Mouse (Mus musculus) layer of hippocampus, adult 2 months (tissue): ENCODE measurements at regions not wholly inside any gene's neighbourhood (a gene's known extent, or its start where the extent isn't known, plus 50 kb on each side); places are given as distances from the start of the nearest gene placed in this dataset.
"Not testable (repeated sequence)": the region's sequence is repeated elsewhere in the genome, so short reads cannot be mapped to it uniquely, and the experiment has no call there.

Experiments used
- DNase-seq, 2 experiments: peaks; one replicate each; pipeline ENCODE4 v3.0.0; 2022; ENCODE audit warnings: low spot score in 2 of 2
- H3K27ac ChIP-seq: fragments of 200-600 bp; 2 replicates; pipeline ENCODE4 v1.8.1; 2022
- H3K4me3 ChIP-seq: fragments of 200-600 bp; 2 replicates; pipeline ENCODE4 v1.8.1; 2022; ENCODE audit warnings: mild to moderate bottlenecking
- CTCF ChIP-seq: fragments of 200-600 bp; conservative IDR thresholded peaks from 2 replicates; pipeline ENCODE4 v1.8.1; 2022; ENCODE audit warnings: antibody characterized with exemption, mild to moderate bottlenecking, moderate library complexity

GRCm38 (mm10) chr10:118970457-118971175 lies 100.6 kb upstream of the Dyrk2 start:
- no peak overlapping the region for H3K4me3 ChIP-seq
- H3K27ac ChIP-seq, result no peak overlapping the region
- no peak for TF ChIP-seq CTCF
- no peak for DNase-seq

GRCm38 (mm10) chr10:118961713-118962181 lies 91.7 kb upstream of the Dyrk2 start:
- Histone ChIP-seq H3K4me3 (no peak overlapping the region), H3K27ac (no peak overlapping the region)
- TF ChIP-seq CTCF, result no peak
- no peak for DNase-seq

- no peak for DNase-seq
- no peak overlapping the region for H3K27ac ChIP-seq
- no peak overlapping the region for H3K4me3 ChIP-seq
- TF ChIP-seq CTCF, result no peak
Observed at GRCm38 (mm10) chr10:118960076-118960475, 90.1 kb upstream of the Dyrk2 start.

GRCm38 (mm10) chr10:118959623-118960022 lies 89.6 kb upstream of the Dyrk2 start:
- no peak for TF ChIP-seq CTCF
- no peak for DNase-seq
- no peak overlapping the region for H3K27ac ChIP-seq

GRCm38 (mm10) chr10:118956352-118956751 lies 86.3 kb upstream of the Dyrk2 start:
- no peak for TF ChIP-seq CTCF
- no peak overlapping the region for H3K4me3 ChIP-seq
- DNase-seq, result peak in 1 of 2 experiments; percentile 31
- peak overlapping the region; percentile 48 for H3K27ac ChIP-seq

More at GRCm38 (mm10) chr10:118959623-118960022, 89.6 kb upstream of the Dyrk2 start:
- no peak overlapping the region for H3K4me3 ChIP-seq

GRCm38 (mm10) chr10:118953440-118953839 lies 83.4 kb upstream of the Dyrk2 start:
- Histone ChIP-seq H3K27ac (no peak overlapping the region), H3K4me3 (no peak overlapping the region)
- no peak for TF ChIP-seq CTCF
- DNase-seq, result no peak

GRCm38 (mm10) chr10:118952756-118953155 lies 82.7 kb upstream of the Dyrk2 start:
- no peak for DNase-seq
- peak; percentile 22; the same call in 1 of the 2 replicates for TF ChIP-seq CTCF
- no peak overlapping the region for H3K4me3 ChIP-seq
- no peak overlapping the region for H3K27ac ChIP-seq

GRCm38 (mm10) chr10:118947724-118948123 lies 77.7 kb upstream of the Dyrk2 start:
- H3K4me3 ChIP-seq, result no peak overlapping the region
- TF ChIP-seq CTCF, result no peak

GRCm38 (mm10) chr10:118947016-118947674 lies 77.1 kb upstream of the Dyrk2 start:
- H3K4me3 ChIP-seq, result no peak overlapping the region
- TF ChIP-seq CTCF, result no peak

More at GRCm38 (mm10) chr10:118947724-118948123, 77.7 kb upstream of the Dyrk2 start:
- no peak overlapping the region for H3K27ac ChIP-seq
- no peak for DNase-seq

GRCm38 (mm10) chr10:118927316-118927715 lies 57.3 kb upstream of the Dyrk2 start:
- no peak overlapping the region for H3K27ac ChIP-seq
- DNase-seq, result no peak

More at GRCm38 (mm10) chr10:118947016-118947674, 77.1 kb upstream of the Dyrk2 start:
- H3K27ac ChIP-seq, result no peak overlapping the region
- no peak for DNase-seq

GRCm38 (mm10) chr10:118923473-118924185 lies 53.6 kb upstream of the Dyrk2 start:
- H3K4me3 ChIP-seq, result no peak overlapping the region
- DNase-seq, result no peak
- no peak for TF ChIP-seq CTCF
- no peak overlapping the region for H3K27ac ChIP-seq

More at GRCm38 (mm10) chr10:118927316-118927715, 57.3 kb upstream of the Dyrk2 start:
- no peak overlapping the region for H3K4me3 ChIP-seq
- TF ChIP-seq CTCF, result no peak

- DNase-seq, H3K27ac ChIP-seq, H3K4me3 ChIP-seq: not testable (repeated sequence)
Observed at GRCm38 (mm10) chr10:118922120-118922519, 52.1 kb upstream of the Dyrk2 start.
